Mouse (Mus musculus): ENCODE measurements around the gene Vapa. TPM values are rescaled to one million over a fixed set of nuclear protein-coding genes. Genes with fewer than 3 reads are reported as not detected.

Gene Vapa
- polyA plus RNA-seq, 1 experiment, result 96.0 TPM

GRCm38 (mm10) chr17:65625563-65625962 is 12.2 kb upstream of the Vapa start:
- no peak for TF ChIP-seq CTCF (IDR thresholded peaks at IDR 0.05; ENCODE audit: extremely low read depth, insufficient read length, insufficient replicate concordance, low read depth, low read length)
- no peak for TF ChIP-seq POLR2A (IDR thresholded peaks at IDR 0.05; ENCODE audit: low read depth, low read length)
- Histone ChIP-seq H3K4me3 (ENCODE audit: low read depth, low read length) (no peak overlapping the region), H3K27me3 (ENCODE audit: control insufficient read depth, insufficient read depth, low read length) (no peaks in the 10 kb centered on the region), H3K36me3 (ENCODE audit: control insufficient read depth, insufficient read depth, low read length) (no peaks in the 10 kb centered on the region), H3K27ac (ENCODE audit: insufficient read depth, low read depth, low read length) (no peak overlapping the region), H3K4me1 (ENCODE audit: control insufficient read depth, insufficient read depth, insufficient read length, low read length) (peaks cover 18% of the 10 kb centered on the region; the same call in 1 of the 2 replicates)
- 77% methylated on average over 6 of the region's 6 CpGs for WGBS

GRCm38 (mm10) chr17:65623130-65623529 is 9.8 kb upstream of the Vapa start:
- peak overlapping the region; percentile 55 for H3K27ac ChIP-seq (ENCODE audit: insufficient read depth, low read depth, low read length)
- H3K27me3 ChIP-seq (ENCODE audit: control insufficient read depth, insufficient read depth, low read length), result no peaks in the 10 kb centered on the region
- H3K4me3 ChIP-seq (ENCODE audit: low read depth, low read length), result no peak overlapping the region
- TF ChIP-seq CTCF (IDR thresholded peaks at IDR 0.05; ENCODE audit: extremely low read depth, insufficient read length, insufficient replicate concordance, low read depth, low read length), result no peak
- no peak for TF ChIP-seq POLR2A (IDR thresholded peaks at IDR 0.05; ENCODE audit: low read depth, low read length)
- H3K36me3 ChIP-seq (ENCODE audit: control insufficient read depth, insufficient read depth, low read length), result no peaks in the 10 kb centered on the region
- H3K4me1 ChIP-seq (ENCODE audit: control insufficient read depth, insufficient read depth, insufficient read length, low read length), result peaks cover 19% of the 10 kb centered on the region; the same call in 1 of the 2 replicates

- WGBS, result 35% methylated on average over 2 of the region's 2 CpGs
- no peak for TF ChIP-seq POLR2A (IDR thresholded peaks at IDR 0.05; ENCODE audit: low read depth, low read length)
- TF ChIP-seq CTCF (IDR thresholded peaks at IDR 0.05; ENCODE audit: extremely low read depth, insufficient read length, insufficient replicate concordance, low read depth, low read length), result no peak
Observed at GRCm38 (mm10) chr17:65618431-65618830, 5.1 kb upstream of the Vapa start.

GRCm38 (mm10) chr17:65615678-65616077 is 2.3 kb upstream of the Vapa start:
- no peak for TF ChIP-seq CTCF (IDR thresholded peaks at IDR 0.05; ENCODE audit: extremely low read depth, insufficient read length, insufficient replicate concordance, low read depth, low read length)
- no peak for TF ChIP-seq POLR2A (IDR thresholded peaks at IDR 0.05; ENCODE audit: low read depth, low read length)
- WGBS, result 72% methylated on average over 3 of the region's 3 CpGs

More at GRCm38 (mm10) chr17:65618431-65618830, 5.1 kb upstream of the Vapa start:
- no peaks in the 10 kb centered on the region for H3K36me3 ChIP-seq (ENCODE audit: control insufficient read depth, insufficient read depth, low read length)
- peak overlapping the region; percentile 44 for H3K27ac ChIP-seq (ENCODE audit: insufficient read depth, low read depth, low read length)
- no peak overlapping the region for H3K4me3 ChIP-seq (ENCODE audit: low read depth, low read length)
- peaks cover 17% of the 10 kb centered on the region; the same call in 1 of the 2 replicates for H3K4me1 ChIP-seq (ENCODE audit: control insufficient read depth, insufficient read depth, insufficient read length, low read length)
- no peaks in the 10 kb centered on the region for H3K27me3 ChIP-seq (ENCODE audit: control insufficient read depth, insufficient read depth, low read length)

GRCm38 (mm10) chr17:65614431-65614830 is 1.1 kb upstream of the Vapa start:
- TF ChIP-seq CTCF (IDR thresholded peaks at IDR 0.05; ENCODE audit: extremely low read depth, insufficient read length, insufficient replicate concordance, low read depth, low read length), result no peak
- WGBS, result 2% methylated on average over 9 of the region's 9 CpGs
- H3K4me3 ChIP-seq (ENCODE audit: low read depth, low read length), result no peak overlapping the region

More at GRCm38 (mm10) chr17:65615678-65616077, 2.3 kb upstream of the Vapa start:
- Histone ChIP-seq H3K27ac (ENCODE audit: insufficient read depth, low read depth, low read length) (0 out of 2 replicates have a peak overlapping the region, but pooled peaks have one; percentile 15), H3K27me3 (ENCODE audit: control insufficient read depth, insufficient read depth, low read length) (no peaks in the 10 kb centered on the region), H3K4me3 (ENCODE audit: low read depth, low read length) (no peak overlapping the region), H3K36me3 (ENCODE audit: control insufficient read depth, insufficient read depth, low read length) (no peaks in the 10 kb centered on the region), H3K4me1 (ENCODE audit: control insufficient read depth, insufficient read depth, insufficient read length, low read length) (peaks cover 19% of the 10 kb centered on the region; the same call in 1 of the 2 replicates)

GRCm38 (mm10) chr17:65613142-65613462 is 253 bp downstream of the Vapa start:
- Histone ChIP-seq H3K4me1 (ENCODE audit: control insufficient read depth, insufficient read depth, insufficient read length, low read length) (peaks cover 19% of the 10 kb centered on the region; the same call in 1 of the 2 replicates), H3K4me3 (ENCODE audit: low read depth, low read length) (peak overlapping the region; percentile 83), H3K36me3 (ENCODE audit: control insufficient read depth, insufficient read depth, low read length) (no peaks in the 10 kb centered on the region), H3K27ac (ENCODE audit: insufficient read depth, low read depth, low read length) (peak overlapping the region; percentile 82), H3K27me3 (ENCODE audit: control insufficient read depth, insufficient read depth, low read length) (no peaks in the 10 kb centered on the region)
- TF ChIP-seq POLR2A (IDR thresholded peaks at IDR 0.05; ENCODE audit: low read depth, low read length) (no peak), CTCF (IDR thresholded peaks at IDR 0.05; ENCODE audit: extremely low read depth, insufficient read length, insufficient replicate concordance, low read depth, low read length) (no peak)
- under 1% methylated on average over 34 of the region's 42 CpGs for WGBS

More at GRCm38 (mm10) chr17:65614431-65614830, 1.1 kb upstream of the Vapa start:
- Histone ChIP-seq H3K36me3 (ENCODE audit: control insufficient read depth, insufficient read depth, low read length) (no peaks in the 10 kb centered on the region), H3K27ac (ENCODE audit: insufficient read depth, low read depth, low read length) (peak overlapping the region; percentile 87), H3K27me3 (ENCODE audit: control insufficient read depth, insufficient read depth, low read length) (no peaks in the 10 kb centered on the region), H3K4me1 (ENCODE audit: control insufficient read depth, insufficient read depth, insufficient read length, low read length) (peaks cover 20% of the 10 kb centered on the region; the same call in 1 of the 2 replicates)

- Histone ChIP-seq H3K27me3 (ENCODE audit: control insufficient read depth, insufficient read depth, low read length) (no peaks in the 10 kb centered on the region), H3K27ac (ENCODE audit: insufficient read depth, low read depth, low read length) (peak overlapping the region; percentile 82), H3K36me3 (ENCODE audit: control insufficient read depth, insufficient read depth, low read length) (no peaks in the 10 kb centered on the region), H3K4me1 (ENCODE audit: control insufficient read depth, insufficient read depth, insufficient read length, low read length) (peaks cover 21% of the 10 kb centered on the region; the same call in 1 of the 2 replicates), H3K4me3 (ENCODE audit: low read depth, low read length) (peak overlapping the region; percentile 83)
- WGBS, result under 1% methylated on average over 69 of the region's 91 CpGs
- no peak for TF ChIP-seq CTCF (IDR thresholded peaks at IDR 0.05; ENCODE audit: extremely low read depth, insufficient read length, insufficient replicate concordance, low read depth, low read length)
- TF ChIP-seq POLR2A (IDR thresholded peaks at IDR 0.05; ENCODE audit: low read depth, low read length), result 0 out of 2 replicates have a peak, but pooled peaks have one; percentile 23
Observed at GRCm38 (mm10) chr17:65612391-65613141, 789 bp downstream of the Vapa start.

All from small intestine, adult 2 months (tissue).